11 mouse cellular contexts compared by ENCODE assay signal in the genomic region with DNA sequence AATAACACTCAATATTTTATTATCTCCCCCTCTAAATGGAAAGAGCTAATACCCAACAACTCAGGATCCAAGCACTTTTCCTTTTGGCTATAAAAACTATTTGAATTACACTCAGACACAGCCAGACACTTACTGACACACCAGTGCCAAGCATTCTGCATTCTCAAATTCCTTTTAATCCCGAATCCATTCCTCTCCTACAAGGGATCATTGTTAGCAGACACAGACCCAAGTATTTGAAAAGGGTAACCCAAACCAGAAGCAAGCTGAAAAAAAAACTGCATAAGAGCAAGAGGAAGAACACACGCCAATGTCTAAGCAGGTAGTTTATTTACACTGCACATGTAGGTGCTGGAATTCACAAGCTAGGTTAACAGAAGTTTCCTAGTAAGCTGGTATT.
"Had no signal": no experiment of that assay in that cellular context is flagged by ENCODE, and none has a peak within 500 bp of the region (broad histone marks: within the 10 kb centered on the region; RNA-seq: fewer than 3 reads in every experiment).

No protein-coding gene starts in this region.

- H3K9ac ChIP-seq: limb, embryonic 15.5 days; liver, embryonic 13.5 days; neural tube, embryonic 13.5 days had no signal

- DNase-seq: kidney, postnatal 10 days; layer of hippocampus, adult 9-11 months; layer of hippocampus, postnatal 36 days; liver, embryonic 13.5 days; lung, adult 18-20 months; midbrain, embryonic 14.5 days; right cerebral cortex, adult 18-20 months; right cerebral cortex, postnatal 25 days; thymus, postnatal 36 days had no signal

- H3K27me3 ChIP-seq: limb, embryonic 15.5 days; liver, embryonic 13.5 days; neural tube, embryonic 13.5 days had no signal

- H3K9me3 ChIP-seq: limb, embryonic 15.5 days; liver, embryonic 13.5 days; neural tube, embryonic 13.5 days had no signal

- H3K4me2 ChIP-seq: limb, embryonic 15.5 days; liver, embryonic 13.5 days; neural tube, embryonic 13.5 days had no signal

- H3K27ac ChIP-seq: liver, embryonic 13.5 days; neural tube, embryonic 13.5 days had no signal

- H3K4me3 ChIP-seq: limb, embryonic 15.5 days; liver, embryonic 13.5 days; neural tube, embryonic 13.5 days had no signal
